Mouse (Mus musculus): Measurements from ENCODE around the gene Pelp1.

- TF ChIP-seq CTCF (IDR thresholded peaks at IDR 0.05; ENCODE audit: control insufficient read depth, insufficient read depth, low read length): no peak
- no peak for TF ChIP-seq POLR2A (IDR thresholded peaks at IDR 0.05; ENCODE audit: borderline replicate concordance, control insufficient read depth, low read depth, low read length)
Observed at GRCm38 (mm10) chr11:70450926-70451325, 41.1 kb upstream of the Pelp1 start.

Measured in bone marrow, adult 2 months (tissue).